Mouse (Mus musculus) megakaryocyte, adult 5-6 weeks (primary cell): ENCODE measurements around the gene Olfr558. TPM values are rescaled to one million over a fixed set of nuclear protein-coding genes. Genes with fewer than 3 reads are reported as not detected.
A peak's percentile ranks its signal among the peaks of the same experiment; 100 is the strongest.

Experiments
- ATAC-seq: 2 replicates; pipeline ENCODE4 v1.8.0; 2016; ENCODE audit warnings: mild to moderate bottlenecking, inconsistent platforms; ENCODE audit not compliant: poor library complexity, severe bottlenecking
- total RNA-seq, 2 experiments: library from RNA; stranded (forward) in 1 of 2; stranded (reverse) in 1 of 2; fragments of 153-499, 151-499 nt in 1 of 2; fragments of 221-1000, 200-1000 nt in 1 of 2; gene quantifications; 2 replicates each; pipeline versions ENCODE4 v1.2.3 to v1.2.4; 2015 to 2017

Gene Olfr558
- not detected in 2 replicates for total RNA-seq (2015)
- not detected in 2 replicates for total RNA-seq (2017)

- ATAC-seq: no peak
These were observed at the start of gene Olfr558 for GRCm38 (mm10) chr7:102701915-102702314. Gene Olfr558 (plus strand): TSS chr7:102702215.

DNA sequence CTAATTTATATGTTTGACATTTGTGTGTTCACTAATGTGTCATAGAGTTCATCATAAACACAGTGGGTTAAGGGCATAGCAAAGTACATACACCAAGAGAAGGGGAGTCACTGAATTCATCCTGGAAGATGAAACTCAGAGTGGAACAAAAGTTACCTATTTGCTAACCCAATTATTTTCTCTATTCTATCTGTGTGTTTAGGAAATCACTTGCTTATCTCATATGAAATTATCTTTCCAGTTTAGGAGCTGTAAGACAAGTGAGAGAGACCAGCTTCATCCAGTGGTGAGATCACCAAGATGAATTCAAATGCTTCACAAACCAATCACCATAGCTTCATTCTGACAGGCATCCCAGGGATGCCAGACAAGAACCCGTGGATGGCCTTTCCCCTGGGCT is 43.5 kb upstream of the Olfr558 start, which contains the start of gene Olfr555:
Gene Olfr555, plus strand, starts transcription at position 301 of the 400 bp plus-strand sequence.
- ATAC-seq: no peak

- no peak for ATAC-seq
These were observed 37.4 kb upstream of the Olfr558 start, which contains the start of gene Olfr556 for GRCm38 (mm10) chr7:102664599-102664998. Gene Olfr556 (plus strand): TSS chr7:102664899.

GRCm38 (mm10) chr7:102665378-102665777 is 36.6 kb upstream of the Olfr558 start:
- no peak for ATAC-seq

DNA sequence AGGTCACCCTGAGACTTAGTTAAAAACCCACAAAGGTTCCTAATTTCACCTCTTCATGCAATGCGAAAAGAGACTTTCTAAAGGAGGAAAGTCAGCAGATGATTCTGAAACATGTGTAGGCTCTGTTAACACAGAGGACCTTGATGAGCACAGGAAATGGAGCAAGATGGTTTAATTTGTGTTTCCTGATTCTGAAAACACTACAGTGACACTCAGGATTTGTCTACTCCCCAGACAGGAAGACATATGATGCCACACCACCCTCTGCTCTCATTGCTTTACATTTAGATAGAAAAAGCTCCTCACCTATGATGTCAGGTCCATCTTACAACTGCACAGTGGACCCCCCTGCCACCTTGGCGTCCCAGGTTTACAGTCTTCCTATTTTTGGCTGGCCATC is 25.8 kb upstream of the Olfr558 start:
- peak; percentile 78 for ATAC-seq

DNA sequence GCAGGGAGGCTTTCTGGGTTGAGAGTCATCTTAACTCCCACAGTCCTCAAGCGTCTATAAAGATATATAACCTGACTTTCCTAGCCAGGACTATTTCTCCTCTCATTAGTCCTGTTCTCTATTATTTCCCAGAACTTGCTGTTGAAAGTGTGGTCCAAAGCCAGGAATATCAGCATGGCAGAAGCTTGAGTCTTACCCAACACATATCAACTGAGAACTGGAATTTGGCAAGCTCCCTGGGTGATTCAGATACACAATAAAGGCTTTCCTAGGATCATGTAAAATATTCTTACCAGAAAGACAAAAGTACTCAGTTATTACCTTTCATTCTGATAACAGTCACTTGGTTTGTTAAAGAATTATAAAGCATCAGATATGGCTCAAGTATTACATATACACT is 20.1 kb upstream of the Olfr558 start:
- no peak for ATAC-seq

GRCm38 (mm10) chr7:102686944-102687501 is 15.0 kb upstream of the Olfr558 start, which contains the start of gene Trim68:
Gene Trim68 (minus strand): TSS chr7:102687327.
- peak; percentile 99 for ATAC-seq

DNA sequence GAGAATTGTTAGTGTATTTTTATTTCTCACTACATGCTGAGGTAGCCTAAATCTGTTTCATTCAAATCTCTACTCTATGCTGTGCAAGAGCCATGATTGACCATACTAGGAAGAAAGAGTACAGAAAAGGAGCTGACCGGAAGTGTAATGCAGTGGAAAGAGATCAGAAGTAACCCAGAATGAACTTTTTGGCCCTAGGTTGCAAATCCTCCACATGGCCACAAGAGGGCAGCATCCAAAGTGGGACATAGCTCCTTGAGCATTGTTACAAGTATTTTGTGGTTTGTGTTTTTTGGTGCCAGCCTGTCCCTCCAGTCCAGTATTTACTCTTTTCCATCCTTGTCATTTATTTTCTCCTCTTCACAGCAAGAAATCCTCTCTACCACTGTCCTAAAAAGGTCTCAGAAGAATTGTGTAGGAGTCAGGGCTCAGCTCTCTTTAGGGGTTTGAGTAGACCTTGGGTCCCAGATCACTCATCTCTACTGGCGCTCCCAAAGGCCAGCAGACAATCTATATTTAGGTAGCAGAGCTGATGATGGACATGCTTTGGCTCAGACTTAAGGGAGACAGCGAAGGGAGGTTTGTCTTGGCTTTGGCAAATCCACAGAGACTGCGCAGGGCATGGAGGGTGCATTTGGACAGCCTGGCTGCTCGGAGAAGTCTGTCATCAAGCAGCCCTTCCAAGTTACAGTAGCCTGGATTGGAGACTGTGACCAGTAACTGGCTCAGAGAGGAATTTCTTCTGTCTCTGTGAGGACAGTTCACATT is 6.5 kb upstream of the Olfr558 start, which contains the start of gene Olfr557:
Gene Olfr557, plus strand, starts transcription at position 553 of the 768 bp plus-strand sequence.
- peak; percentile 89 for ATAC-seq

GRCm38 (mm10) chr7:102698461-102698860 is 3.6 kb upstream of the Olfr558 start:
- no peak for ATAC-seq

GRCm38 (mm10) chr7:102718970-102719369 is 17.0 kb downstream of the Olfr558 start, which contains the start of gene Olfr33:
Gene Olfr33 (minus strand): TSS chr7:102719070.
- no peak for ATAC-seq

- no peak for ATAC-seq
These were observed 25.4 kb downstream of the Olfr558 start, which contains the start of gene Olfr559 for GRCm38 (mm10) chr7:102727391-102727790. Gene Olfr559 (minus strand): TSS chr7:102727491.

GRCm38 (mm10) chr7:102733793-102734192 is 31.8 kb downstream of the Olfr558 start:
- no peak for ATAC-seq

- no peak for ATAC-seq
These were observed 35.7 kb downstream of the Olfr558 start for GRCm38 (mm10) chr7:102737705-102738104.

DNA sequence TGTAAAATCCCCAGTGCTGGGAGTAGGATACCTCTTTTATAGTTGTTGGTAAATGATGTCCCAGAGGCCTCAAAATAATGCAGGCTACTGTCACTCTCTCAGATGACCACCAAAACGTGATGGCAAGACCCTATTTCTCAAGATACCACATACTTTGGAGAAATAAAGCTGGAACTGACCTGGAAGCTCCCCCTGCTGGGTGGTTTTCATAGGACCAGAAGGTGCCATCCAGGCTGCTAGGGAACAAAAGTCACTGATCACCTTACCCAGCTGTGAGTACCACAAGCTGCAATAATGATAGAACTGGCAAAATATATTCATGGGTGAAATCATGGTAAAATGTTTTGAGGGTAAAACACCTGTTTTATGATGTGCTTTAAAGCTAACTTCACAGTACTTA is 50.1 kb downstream of the Olfr558 start:
- ATAC-seq: no peak

DNA sequence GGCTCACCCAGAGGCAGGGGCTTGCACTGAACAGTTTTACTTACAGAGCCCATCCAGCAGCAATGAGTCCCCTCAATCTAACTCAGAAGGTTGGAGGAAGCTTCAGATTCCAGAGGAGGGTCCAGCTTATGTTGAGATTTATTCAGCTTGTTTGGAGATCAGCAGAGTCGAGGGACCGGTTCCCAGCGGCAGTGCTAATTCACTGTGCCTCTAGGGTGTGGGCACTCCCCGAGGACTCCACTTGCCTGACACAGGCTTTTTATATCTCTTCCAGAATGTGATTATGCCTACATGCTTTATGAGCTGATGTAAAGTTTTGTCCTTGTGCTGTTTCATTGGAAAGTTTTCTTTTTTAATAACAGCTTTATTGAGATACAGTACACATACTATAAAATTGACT is 57.3 kb downstream of the Olfr558 start, which contains the start of the genes Olfr560 and Olfr78:
Gene Olfr560, minus strand, starts transcription at position 101 of the 400 bp plus-strand sequence.
Gene Olfr78, minus strand, starts transcription at position 206 of the 400 bp plus-strand sequence.
- ATAC-seq: no peak

Other genes starting within 250 kb of the Olfr558 start
- not detected in 2 replicates for gene Olfr543, start 220.5 kb upstream of the Olfr558 start, total RNA-seq (2015)
- gene Olfr543, start 220.5 kb upstream of the Olfr558 start, total RNA-seq (2017): not detected in 2 replicates
- gene Olfr544, start 213.9 kb upstream of the Olfr558 start, total RNA-seq (2015): not detected in 2 replicates
- gene Olfr544, start 213.9 kb upstream of the Olfr558 start, total RNA-seq (2017): 0.04 TPM in 1 of 2 replicates, not detected in the other
- gene Olfr545, start 202.6 kb upstream of the Olfr558 start, total RNA-seq (2015): not detected in 2 replicates
- not detected in 2 replicates for gene Olfr545, start 202.6 kb upstream of the Olfr558 start, total RNA-seq (2017)
- not detected in 2 replicates for gene Olfr547, start 167.5 kb upstream of the Olfr558 start, total RNA-seq (2015)
- not detected in 2 replicates for gene Olfr547, start 167.5 kb upstream of the Olfr558 start, total RNA-seq (2017)
- gene Olfr548-ps1, start 161.3 kb upstream of the Olfr558 start, total RNA-seq (2015): not detected in 2 replicates
- not detected in 2 replicates for gene Olfr548-ps1, start 161.3 kb upstream of the Olfr558 start, total RNA-seq (2017)
- not detected in 2 replicates for gene Olfr549, start 152.3 kb upstream of the Olfr558 start, total RNA-seq (2015)
- not detected in 2 replicates for gene Olfr549, start 152.3 kb upstream of the Olfr558 start, total RNA-seq (2017)
- gene Trim21, start 136.7 kb upstream of the Olfr558 start, total RNA-seq (2015): 14.9 and 16.5 TPM in 2 replicates
- 31.4 and 53.9 TPM in 2 replicates for gene Trim21, start 136.7 kb upstream of the Olfr558 start, total RNA-seq (2017)
- gene Olfr550, start 130.8 kb upstream of the Olfr558 start, total RNA-seq (2015): 0.45 TPM in 1 of 2 replicates, not detected in the other
- not detected in 2 replicates for gene Olfr550, start 130.8 kb upstream of the Olfr558 start, total RNA-seq (2017)
- not detected in 2 replicates for gene Olfr551, start 110.3 kb upstream of the Olfr558 start, total RNA-seq (2015)
- gene Olfr551, start 110.3 kb upstream of the Olfr558 start, total RNA-seq (2017): not detected in 2 replicates
- not detected in 2 replicates for gene Olfr552, start 104.4 kb upstream of the Olfr558 start, total RNA-seq (2015)
- not detected in 2 replicates for gene Olfr552, start 104.4 kb upstream of the Olfr558 start, total RNA-seq (2017)
- not detected in 2 replicates for gene Olfr553, start 84.0 kb upstream of the Olfr558 start, total RNA-seq (2015)
- gene Olfr553, start 84.0 kb upstream of the Olfr558 start, total RNA-seq (2017): not detected in 2 replicates
- gene Olfr554, start 63.8 kb upstream of the Olfr558 start, total RNA-seq (2015): not detected in 2 replicates
- not detected in 2 replicates for gene Olfr554, start 63.8 kb upstream of the Olfr558 start, total RNA-seq (2017)
- not detected in 2 replicates for gene Olfr555, start 43.4 kb upstream of the Olfr558 start, total RNA-seq (2015)
- gene Olfr555, start 43.4 kb upstream of the Olfr558 start, total RNA-seq (2017): not detected in 2 replicates
- gene Olfr556, start 37.3 kb upstream of the Olfr558 start, total RNA-seq (2015): not detected in 2 replicates
- gene Olfr556, start 37.3 kb upstream of the Olfr558 start, total RNA-seq (2017): not detected in 2 replicates
- 3.5 and 3.7 TPM in 2 replicates for gene Trim68, start 14.9 kb upstream of the Olfr558 start, total RNA-seq (2015)
- 2.9 and 3.4 TPM in 2 replicates for gene Trim68, start 14.9 kb upstream of the Olfr558 start, total RNA-seq (2017)
- gene Olfr557, start 6.3 kb upstream of the Olfr558 start, total RNA-seq (2015): not detected in 2 replicates
- gene Olfr557, start 6.3 kb upstream of the Olfr558 start, total RNA-seq (2017): not detected in 2 replicates
- not detected in 2 replicates for gene Olfr33, start 16.9 kb downstream of the Olfr558 start, total RNA-seq (2015)
- gene Olfr33, start 16.9 kb downstream of the Olfr558 start, total RNA-seq (2017): not detected in 2 replicates
- gene Olfr559, start 25.3 kb downstream of the Olfr558 start, total RNA-seq (2015): not detected in 2 replicates
- not detected in 2 replicates for gene Olfr559, start 25.3 kb downstream of the Olfr558 start, total RNA-seq (2017)
- gene Olfr560, start 57.2 kb downstream of the Olfr558 start, total RNA-seq (2015): not detected in 2 replicates
- not detected in 2 replicates for gene Olfr560, start 57.2 kb downstream of the Olfr558 start, total RNA-seq (2017)
- not detected in 2 replicates for gene Olfr78, start 57.3 kb downstream of the Olfr558 start, total RNA-seq (2015)
- gene Olfr78, start 57.3 kb downstream of the Olfr558 start, total RNA-seq (2017): not detected in 2 replicates
- not detected in 2 replicates for gene Olfr561, start 69.0 kb downstream of the Olfr558 start, total RNA-seq (2015)
- gene Olfr561, start 69.0 kb downstream of the Olfr558 start, total RNA-seq (2017): not detected in 2 replicates
- gene Olfr564, start 101.3 kb downstream of the Olfr558 start, total RNA-seq (2015): not detected in 2 replicates
- gene Olfr564, start 101.3 kb downstream of the Olfr558 start, total RNA-seq (2017): not detected in 2 replicates
- not detected in 2 replicates for gene Olfr566, start 156.6 kb downstream of the Olfr558 start, total RNA-seq (2015)
- gene Olfr566, start 156.6 kb downstream of the Olfr558 start, total RNA-seq (2017): not detected in 2 replicates
- gene Olfr568, start 174.9 kb downstream of the Olfr558 start, total RNA-seq (2015): not detected in 2 replicates
- not detected in 2 replicates for gene Olfr568, start 174.9 kb downstream of the Olfr558 start, total RNA-seq (2017)
- not detected in 2 replicates for gene Olfr569, start 188.7 kb downstream of the Olfr558 start, total RNA-seq (2015)
- not detected in 2 replicates for gene Olfr569, start 188.7 kb downstream of the Olfr558 start, total RNA-seq (2017)
- not detected in 2 replicates for gene Olfr570, start 192.4 kb downstream of the Olfr558 start, total RNA-seq (2015)
- gene Olfr570, start 192.4 kb downstream of the Olfr558 start, total RNA-seq (2017): not detected in 2 replicates
- not detected in 2 replicates for gene Olfr571, start 215.3 kb downstream of the Olfr558 start, total RNA-seq (2015)
- gene Olfr571, start 215.3 kb downstream of the Olfr558 start, total RNA-seq (2017): not detected in 2 replicates
- gene Olfr572, start 222.2 kb downstream of the Olfr558 start, total RNA-seq (2015): not detected in 2 replicates
- not detected in 2 replicates for gene Olfr572, start 222.2 kb downstream of the Olfr558 start, total RNA-seq (2017)
- gene Olfr573-ps1, start 240.4 kb downstream of the Olfr558 start, total RNA-seq (2015): not detected in 2 replicates
- gene Olfr573-ps1, start 240.4 kb downstream of the Olfr558 start, total RNA-seq (2017): not detected in 2 replicates
- gene Olfr574, start 246.3 kb downstream of the Olfr558 start, total RNA-seq (2015): not detected in 2 replicates
- not detected in 2 replicates for gene Olfr574, start 246.3 kb downstream of the Olfr558 start, total RNA-seq (2017)